Mouse (Mus musculus) cerebellum, adult 9-10 months (tissue): Measurements from ENCODE around the gene Lrp6.

Source experiments
- DNase-seq: peaks from one replicate; pipeline ENCODE4 v3.0.0; 2022

Lrp6 gene

DNA sequence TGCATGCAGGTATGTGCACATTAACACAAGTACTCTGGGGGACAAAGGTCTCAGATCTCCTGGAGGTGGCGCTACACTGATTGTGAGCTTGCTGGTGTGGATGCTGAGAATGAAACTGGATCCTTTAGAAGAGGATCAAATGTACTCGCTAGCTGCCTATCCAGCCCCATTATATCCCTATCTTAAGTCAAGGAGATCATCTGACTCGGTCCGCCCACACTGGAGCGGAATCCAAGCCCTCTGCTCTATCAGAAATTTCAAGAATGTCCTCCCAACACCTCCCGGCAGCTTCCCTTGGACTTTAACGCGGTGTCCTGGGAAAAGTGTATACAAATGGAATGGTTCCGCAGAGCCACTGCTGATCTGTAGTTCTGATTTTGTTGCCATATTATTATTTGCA, 77.1 kb downstream of the Lrp6 start:
- DNase-seq: no peak

- DNase-seq: no peak
These were observed 77.6 kb downstream of the Lrp6 start for GRCm38 (mm10) chr6:134489130-134489529.

GRCm38 (mm10) chr6:134486318-134486717, 80.4 kb downstream of the Lrp6 start:
- DNase-seq: no peak

GRCm38 (mm10) chr6:134479481-134479880, 87.3 kb downstream of the Lrp6 start:
- DNase-seq: no peak

DNA sequence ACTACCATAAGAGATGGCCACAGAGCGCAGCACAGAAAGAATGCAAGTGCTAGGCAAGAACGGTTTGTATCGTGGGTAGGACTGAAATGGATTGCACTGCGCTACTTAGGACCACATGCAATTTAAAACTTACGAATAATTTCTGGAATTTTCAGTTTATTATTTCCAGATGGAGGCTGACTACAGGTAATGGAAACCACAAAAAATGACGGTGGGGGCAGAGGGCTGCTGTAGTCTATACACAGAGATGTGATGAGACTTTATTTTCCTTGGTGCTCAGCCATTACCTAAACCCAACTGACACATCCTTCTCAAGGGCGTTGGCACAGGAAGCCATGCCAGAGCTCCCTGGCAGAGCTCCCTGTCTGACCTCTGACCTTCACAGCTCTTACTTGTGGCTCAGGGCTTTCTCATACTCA, 93.6 kb downstream of the Lrp6 start:
- DNase-seq: no peak

DNA sequence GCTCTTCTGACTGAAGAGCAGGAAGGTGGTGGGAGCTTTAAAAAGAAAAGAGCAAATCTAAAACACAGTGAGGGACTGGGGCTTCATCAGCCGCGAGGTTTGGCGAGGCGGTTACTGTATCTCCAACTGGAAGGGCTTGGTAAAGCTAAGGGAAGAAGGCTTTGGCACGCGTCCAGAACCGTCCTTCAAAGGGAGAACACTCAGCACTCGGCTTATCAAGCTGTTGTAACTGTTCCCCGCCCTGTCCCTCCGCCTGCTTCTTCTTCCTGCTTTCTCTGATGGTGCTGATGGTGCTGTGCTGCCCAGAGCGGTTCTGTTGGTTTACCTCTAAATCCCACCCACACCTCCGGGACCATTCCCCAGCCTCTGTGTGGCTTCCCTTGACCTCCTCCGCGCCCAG, 95.9 kb downstream of the Lrp6 start:
- DNase-seq: no peak

GRCm38 (mm10) chr6:134469297-134469696, 97.5 kb downstream of the Lrp6 start:
- DNase-seq: no peak

DNA sequence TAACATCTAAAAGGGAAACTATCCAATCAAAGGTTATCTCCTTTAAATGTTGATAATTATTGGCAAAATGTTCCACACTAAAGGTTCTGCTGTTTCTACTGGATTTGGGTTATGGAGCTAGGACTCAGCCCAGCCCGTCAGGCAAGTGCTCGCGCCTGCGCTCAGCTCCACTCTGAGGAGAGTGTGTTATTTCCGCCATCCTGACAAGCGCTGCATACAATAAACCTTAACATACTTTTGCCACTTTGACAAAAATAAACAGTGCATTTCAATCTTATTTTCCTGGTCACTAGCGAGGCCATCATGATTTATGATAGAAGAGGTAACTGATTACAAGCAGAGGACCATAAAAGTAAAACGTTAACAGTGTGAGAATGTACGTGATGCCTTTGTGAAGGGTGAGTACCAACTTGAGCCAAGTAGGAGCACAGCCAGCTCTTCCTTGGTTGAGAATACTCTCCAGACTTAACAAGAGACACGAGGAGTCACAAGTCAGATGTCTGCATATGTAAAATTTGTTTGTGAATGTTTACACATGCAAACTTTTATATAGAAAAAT, 100.0 kb downstream of the Lrp6 start:
- no peak for DNase-seq

- DNase-seq: no peak
These were observed 105.6 kb downstream of the Lrp6 start for GRCm38 (mm10) chr6:134461175-134461574.

GRCm38 (mm10) chr6:134458376-134458775, 108.4 kb downstream of the Lrp6 start:
- DNase-seq: no peak

- DNase-seq: no peak
These were observed 112.7 kb downstream of the Lrp6 start for GRCm38 (mm10) chr6:134454093-134454492.

GRCm38 (mm10) chr6:134450661-134451119, 116.1 kb downstream of the Lrp6 start:
- no peak for DNase-seq

DNA sequence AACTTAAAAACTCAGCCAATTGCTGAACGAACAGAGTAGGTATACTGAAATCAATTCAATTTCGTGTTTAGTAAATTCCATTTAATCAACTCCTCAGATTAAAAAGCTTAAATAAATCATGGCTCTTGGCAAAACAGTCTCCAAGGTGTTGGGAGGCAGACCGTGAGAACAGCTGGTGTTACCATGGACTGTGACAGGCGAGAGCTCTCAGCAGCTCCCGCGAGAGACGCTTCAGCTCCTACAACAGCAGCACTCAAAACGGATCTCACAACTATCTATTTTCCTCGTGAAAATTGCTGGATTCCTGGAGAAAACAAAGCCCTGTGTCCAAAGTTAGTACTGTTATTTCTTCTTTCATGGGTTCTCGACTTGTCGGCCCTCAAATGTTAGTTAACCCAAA, 116.8 kb downstream of the Lrp6 start:
- DNase-seq: no peak

- DNase-seq: no peak
These were observed 118.3 kb downstream of the Lrp6 start for GRCm38 (mm10) chr6:134448451-134448850.

DNA sequence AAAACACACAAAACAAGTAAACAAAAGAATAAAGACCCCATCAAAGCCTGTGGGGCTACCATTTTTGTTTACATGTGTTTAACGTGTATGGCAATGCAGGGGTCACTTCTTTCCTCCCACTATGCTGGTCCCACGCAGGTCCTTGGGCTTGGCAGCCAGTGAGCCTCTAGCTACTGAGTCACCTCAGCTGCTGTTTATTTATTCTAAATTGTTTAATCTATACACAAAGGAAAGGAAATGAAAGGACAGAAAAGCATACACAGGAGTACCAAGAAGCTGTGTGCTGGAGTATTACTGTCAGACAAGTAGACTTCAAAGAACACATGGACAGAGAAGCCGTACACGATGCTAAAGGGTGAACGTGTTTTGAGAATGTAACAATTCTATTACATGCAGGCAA, 122.8 kb downstream of the Lrp6 start:
- no peak for DNase-seq

- no peak for DNase-seq
These were observed 123.4 kb downstream of the Lrp6 start for GRCm38 (mm10) chr6:134443198-134443904.

GRCm38 (mm10) chr6:134442219-134442618, 124.5 kb downstream of the Lrp6 start:
- no peak for DNase-seq

- DNase-seq: no peak
These were observed 125.0 kb downstream of the Lrp6 start for GRCm38 (mm10) chr6:134441716-134442115.

DNA sequence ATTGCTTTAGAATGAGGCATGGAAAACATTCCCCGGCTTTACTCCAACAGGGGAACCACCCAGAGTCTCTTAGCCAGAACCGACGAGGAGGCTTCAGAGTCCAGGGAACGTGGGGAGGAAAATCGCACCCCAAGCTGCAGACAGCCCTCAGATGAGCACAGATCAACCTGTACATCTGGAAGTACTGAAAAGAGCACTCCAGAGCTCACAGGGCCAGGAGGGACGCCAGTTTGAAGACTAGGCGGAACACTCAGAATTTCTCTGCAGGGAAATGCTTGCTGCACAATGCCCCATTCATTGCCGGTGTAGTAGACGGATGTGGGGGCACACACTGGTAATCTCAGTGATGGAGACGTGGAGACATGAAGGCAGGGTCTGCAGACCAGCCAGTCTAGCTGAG, 126.7 kb downstream of the Lrp6 start:
- DNase-seq: no peak

DNA sequence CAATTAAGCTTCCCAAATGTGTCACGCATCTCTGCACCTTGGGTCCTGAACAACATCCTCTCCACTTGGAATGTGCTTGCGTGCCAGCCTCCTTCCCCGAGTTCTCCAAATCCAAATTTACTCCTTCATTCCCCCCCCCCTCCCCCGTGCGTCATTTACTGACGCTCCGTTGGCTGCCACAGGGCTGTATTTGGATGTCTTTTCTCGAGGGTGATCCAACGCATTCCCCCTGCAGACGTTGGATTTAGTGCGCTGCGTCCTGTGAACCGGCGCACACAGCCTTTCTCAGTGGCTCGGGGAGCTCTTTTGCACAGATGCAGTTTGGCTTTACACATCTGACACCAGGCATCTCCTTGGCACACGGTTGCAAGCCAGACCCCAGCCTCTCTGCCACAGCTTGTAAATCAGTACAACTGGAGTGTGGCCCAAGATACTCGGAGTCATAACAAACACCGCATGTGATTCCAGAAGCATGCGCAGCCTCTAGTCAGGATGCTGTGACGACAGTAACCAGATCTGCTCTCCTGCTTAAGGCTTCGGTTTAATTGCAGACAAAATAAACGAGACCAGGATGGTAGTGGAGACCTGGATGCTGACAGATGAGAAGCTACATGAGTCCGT, 127.3 kb downstream of the Lrp6 start:
- no peak for DNase-seq

DNA sequence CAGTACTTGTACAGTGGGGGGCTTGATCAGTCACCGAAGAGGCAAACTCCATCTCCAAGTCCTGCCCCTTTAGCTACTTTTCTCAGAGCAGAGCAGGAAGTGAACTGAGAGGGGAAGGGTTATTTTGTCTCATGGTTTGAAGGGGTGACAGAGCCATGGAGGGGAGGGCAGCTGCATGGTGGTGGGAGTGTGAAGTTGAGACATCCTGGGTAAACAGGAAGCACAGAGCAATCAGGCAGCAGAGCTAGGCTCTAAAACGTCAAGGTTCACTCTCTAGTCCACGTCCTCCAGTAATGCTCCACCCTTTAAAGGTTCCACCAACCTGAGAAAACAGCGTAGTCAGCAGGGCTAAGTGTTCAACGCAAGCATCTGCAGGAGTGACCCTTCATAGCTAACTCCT, 129.8 kb downstream of the Lrp6 start:
- DNase-seq: no peak

DNA sequence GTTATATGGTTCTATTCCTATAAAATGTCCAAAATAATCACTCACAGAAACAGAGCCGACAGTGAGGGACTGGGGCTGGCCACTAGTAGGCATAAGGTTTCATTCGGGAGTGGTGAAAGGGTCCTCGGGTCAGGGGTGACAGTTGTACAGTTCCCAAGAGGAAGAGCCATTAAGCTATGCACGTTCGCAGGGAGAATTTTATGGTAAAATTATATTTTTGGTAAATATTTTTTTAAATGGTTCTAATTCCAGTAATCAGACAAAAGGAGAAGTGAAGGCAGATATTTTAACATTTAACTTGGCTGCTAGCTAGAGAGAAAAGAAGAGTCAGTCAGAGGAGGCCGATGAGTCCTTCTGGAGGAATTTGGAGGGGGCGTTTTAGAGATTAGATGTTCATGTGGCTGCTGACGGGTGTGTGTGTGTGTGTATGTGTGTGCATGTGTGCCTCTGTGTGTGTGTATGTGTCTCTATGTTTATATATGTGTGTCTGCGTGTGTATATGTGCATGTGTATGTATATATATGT, 131.8 kb downstream of the Lrp6 start:
- no peak for DNase-seq

DNA sequence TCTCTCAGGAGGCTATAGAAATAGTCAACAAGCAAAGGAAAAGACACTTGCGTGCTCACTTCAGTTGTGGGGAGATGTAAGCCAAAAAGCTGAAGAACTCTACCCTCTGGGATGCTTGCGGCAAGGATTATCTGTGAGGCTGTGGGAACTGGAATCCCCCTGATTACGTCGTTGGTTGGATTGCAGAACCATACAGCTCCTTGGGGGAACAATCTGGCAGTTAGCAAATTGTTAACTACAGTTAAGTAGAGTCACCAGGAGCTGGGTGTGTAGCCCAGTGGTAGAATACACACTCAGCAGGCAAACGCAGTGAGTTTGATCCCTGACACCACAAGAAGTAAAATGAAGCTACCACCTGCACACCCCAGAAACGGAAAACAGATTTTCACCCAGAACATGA, 132.7 kb downstream of the Lrp6 start:
- no peak for DNase-seq

DNA sequence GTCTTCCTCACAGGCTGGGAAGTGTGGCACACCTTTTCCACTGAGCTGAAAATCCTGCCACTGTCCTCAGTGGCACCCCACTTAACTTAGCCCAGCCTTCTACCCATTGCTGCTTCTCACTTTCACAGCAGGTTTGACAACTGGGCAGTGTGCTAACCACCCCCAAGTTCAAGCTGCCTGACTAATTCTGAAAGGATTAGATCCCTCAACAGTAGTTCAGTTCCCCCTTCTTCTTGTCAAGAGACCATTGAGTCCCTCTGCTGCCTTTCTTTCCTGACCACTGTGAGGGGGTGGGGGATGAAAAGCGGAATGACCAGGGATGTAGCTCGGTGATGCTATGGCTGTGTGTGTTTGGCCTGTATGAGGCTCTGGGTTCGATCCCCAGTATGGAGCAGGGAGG, 133.5 kb downstream of the Lrp6 start:
- no peak for DNase-seq
